Mouse (Mus musculus) cerebellum, adult 18-20 months (tissue): ENCODE data around the gene Vmn2r27.

Experiments
- DNase-seq, 2 experiments: peaks; one replicate each; pipeline ENCODE4 v3.0.0; 2021

Vmn2r27 gene

GRCm38 (mm10) chr6:124231756-124232155, at the start of gene Vmn2r27:
Gene Vmn2r27, minus strand, starts transcription at chr6:124231856.
- no peak for DNase-seq

DNA sequence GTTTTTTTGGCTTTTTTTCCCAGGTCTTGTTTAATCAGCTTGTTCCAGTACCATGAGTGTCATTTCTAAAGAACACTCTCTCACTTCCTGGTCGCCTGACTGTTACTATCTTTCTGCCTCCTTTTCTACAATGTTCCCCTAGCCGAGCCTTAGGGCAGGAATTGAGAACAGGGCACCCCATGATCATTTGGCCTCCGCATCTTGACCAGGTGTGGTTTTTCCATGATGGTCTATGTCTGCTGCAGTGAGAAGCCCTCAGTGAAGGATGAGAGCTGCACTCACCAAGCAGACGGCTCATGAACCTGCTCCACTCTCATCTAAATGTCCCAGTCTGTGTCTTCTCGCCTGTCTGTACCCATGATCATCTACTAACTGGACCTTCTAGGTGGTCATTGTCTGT, 46.6 kb upstream of the Vmn2r27 start:
- no peak for DNase-seq

GRCm38 (mm10) chr6:124277641-124278040, 46.0 kb upstream of the Vmn2r27 start:
- DNase-seq: no peak

DNA sequence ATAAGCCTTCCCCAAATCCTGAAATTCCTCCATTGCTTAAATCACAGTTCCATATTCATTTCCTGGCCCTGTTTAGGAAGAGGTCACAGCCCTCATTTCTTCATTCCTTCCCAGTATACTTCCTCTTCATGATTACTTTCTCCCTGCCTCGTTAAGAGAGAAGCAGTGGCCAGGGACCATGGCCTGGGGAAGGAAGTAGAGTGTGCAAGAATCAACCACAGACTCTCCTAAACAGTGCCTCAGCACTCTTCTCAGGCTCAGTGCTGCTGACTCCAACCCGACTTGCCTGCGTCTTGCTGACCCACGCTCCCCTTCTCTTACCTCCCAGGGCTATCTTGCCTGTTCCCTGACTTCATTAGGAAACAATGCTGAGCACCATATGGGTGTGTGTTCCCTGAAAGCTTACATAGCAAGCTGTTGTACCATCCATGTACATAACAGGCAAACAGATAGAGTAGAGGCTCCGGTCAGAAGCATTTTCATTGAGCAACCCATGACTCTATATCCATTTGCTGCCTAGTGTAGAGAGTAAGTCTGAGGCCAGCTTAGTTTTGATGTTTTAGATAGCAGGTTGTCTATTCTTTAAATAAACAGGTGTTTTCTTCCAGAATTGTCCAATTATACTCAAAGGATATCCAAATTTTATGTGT, 41.7 kb upstream of the Vmn2r27 start:
- DNase-seq: no peak

GRCm38 (mm10) chr6:124262696-124263095, 31.0 kb upstream of the Vmn2r27 start:
- DNase-seq: peak; percentile 35 to 55

DNA sequence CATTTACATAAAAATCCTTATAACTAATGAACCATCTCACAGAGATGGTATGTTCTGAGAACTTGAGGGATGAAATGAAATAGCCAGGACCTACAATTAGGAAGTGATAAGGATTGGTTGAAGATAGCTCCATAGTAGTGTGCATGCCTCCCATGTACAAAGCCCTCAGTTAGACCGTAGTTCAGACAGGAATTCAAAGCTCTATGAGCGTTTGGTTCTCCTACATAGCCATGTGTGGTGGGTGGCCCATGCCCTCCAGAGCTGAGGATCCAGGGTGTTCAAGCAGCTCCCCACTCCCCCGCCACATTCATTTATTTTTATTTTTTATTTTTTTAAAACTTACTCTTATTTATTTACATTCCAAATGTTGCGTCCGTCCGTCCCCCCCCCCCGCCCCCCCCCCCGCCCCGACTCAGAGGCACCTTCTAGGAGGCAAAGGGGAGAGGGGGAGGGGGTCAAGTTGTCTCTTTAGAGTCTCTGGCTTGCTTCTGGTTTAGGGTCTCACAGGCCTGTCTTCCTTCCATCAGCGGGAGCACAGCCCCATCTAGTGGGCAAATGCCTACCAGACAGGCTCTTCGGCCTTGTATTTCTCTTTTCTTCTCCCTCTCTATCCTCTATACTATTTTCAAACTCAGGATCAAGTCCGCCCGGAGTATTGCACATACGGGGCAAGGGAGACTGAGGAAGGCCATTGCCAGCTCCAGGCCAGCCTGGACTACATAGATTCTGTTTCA, 28.7 kb upstream of the Vmn2r27 start:
- peak; percentile 24 to 58 for DNase-seq

DNA sequence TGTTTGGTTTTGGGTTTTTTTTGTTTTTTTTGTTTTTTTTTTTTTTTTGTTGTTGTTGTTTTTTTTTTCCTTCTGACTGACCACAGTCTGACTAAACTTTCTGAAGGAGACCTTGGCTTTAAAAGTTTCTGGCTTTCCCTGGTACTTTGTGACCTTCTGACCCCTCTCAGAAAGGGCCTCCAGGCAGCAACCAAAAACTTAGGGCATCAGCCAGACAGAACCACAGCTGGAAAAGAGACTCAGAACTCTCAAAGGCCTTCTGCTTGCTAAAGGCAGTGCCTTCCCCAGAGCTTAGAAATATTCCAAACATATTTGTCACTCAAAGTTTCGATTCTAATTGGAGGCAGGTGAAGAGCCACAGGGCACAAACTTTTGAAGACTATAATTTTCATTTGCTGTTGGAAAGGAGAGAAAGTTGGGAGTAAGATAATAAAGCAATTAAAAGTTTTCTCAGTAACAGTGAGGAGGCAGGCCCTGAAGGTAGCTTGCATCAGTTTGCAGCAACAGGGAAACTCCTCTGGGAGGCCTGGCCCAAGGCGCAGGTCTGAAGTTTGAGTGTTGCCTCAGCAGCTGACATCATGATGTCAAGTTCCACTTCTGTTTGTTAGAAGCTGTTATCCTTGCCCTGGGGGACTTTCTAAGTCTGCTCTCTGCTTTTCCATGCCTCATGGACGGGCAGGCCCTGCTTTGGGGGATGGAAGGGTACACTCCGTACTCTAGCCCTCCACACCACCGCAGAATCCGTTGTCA, 24.2 kb upstream of the Vmn2r27 start:
- DNase-seq: no peak

DNA sequence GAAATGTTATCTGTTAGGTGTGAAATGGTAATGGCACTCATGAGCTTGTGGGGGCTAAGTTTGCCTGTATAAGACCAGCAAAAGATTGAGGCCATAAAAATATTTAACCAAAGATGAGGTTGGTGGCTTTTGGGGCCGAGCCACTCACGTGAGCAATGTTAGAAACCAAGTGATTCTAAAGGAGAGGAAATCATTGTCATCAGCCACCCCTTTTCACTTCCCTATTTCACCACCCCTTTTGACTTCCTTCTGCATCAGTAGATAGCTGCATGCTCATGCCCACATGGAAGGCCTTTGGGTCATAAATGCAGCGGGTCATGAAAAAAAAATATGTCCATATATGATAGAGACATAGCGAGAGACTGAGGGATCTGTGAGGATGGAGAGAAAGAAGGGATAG, 29.5 kb downstream of the Vmn2r27 start:
- no peak for DNase-seq

- DNase-seq: peak; percentile 11 to 19
Observed at GRCm38 (mm10) chr6:124168499-124169257, 63.0 kb downstream of the Vmn2r27 start.

DNA sequence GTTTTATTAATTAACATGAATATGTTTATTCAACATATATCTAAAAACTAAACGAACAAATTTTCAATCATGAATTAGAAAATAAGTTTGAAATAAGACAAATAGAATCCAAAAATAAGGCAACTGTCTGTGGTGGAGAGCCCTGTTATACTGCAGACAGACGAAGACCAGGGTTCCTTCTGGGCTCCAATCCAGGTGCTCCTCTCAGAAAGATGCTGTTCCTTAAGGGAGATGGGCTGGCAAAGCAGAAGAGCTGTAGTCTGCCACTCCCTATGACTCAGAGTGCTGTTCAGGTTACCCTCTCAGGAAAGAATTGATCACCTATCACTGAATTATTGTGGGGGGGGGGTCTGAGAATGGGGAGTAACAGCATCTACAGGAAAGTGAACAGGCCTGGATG, 65.1 kb downstream of the Vmn2r27 start:
- DNase-seq: no peak

- no peak for DNase-seq
Observed at GRCm38 (mm10) chr6:124149808-124150207, 81.8 kb downstream of the Vmn2r27 start.
